Mouse (Mus musculus) thymus, adult 2 months (tissue): ENCODE measurements around the gene Pacs2.

Experiments
- CTCF ChIP-seq: fragments of 200-500 bp; IDR thresholded peaks from 2 replicates; pipeline ENCODE4 v1.5.1; 2012; ENCODE audit warnings: mild to moderate bottlenecking, control low read depth, low read length, moderate library complexity, borderline replicate concordance; ENCODE audit not compliant: control insufficient read depth, poor library complexity, insufficient read depth; ENCODE audit errors: extremely low read depth
- POLR2A ChIP-seq: fragments of 200-500 bp; IDR thresholded peaks from 2 replicates; pipeline ENCODE4 v1.6.1; 2012; ENCODE audit warnings: mild to moderate bottlenecking, low read length, control low read depth, moderate library complexity; ENCODE audit not compliant: control insufficient read depth, poor library complexity, insufficient read depth; ENCODE audit errors: extremely low read depth

DNA sequence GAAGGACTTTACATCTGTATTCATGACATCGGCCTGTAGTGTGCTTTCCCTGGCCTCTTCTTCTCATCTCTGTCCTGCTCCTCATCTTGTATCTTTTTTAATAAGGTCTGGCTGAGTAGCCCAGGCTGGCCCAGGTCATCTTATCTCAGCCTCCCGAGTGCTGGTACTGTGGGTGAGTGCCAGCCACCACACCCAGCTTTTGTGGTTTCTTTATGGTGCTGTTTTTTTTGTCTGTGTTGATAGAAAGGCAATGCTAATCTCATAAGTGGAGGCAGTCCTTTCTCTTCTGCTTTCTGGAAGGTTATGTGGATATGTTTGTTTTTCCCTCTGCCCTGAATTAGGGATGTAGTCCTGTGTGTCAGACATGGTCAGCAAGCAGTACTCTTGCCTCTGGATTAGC, 28.2 kb downstream of the Pacs2 start:
- TF ChIP-seq POLR2A (no peak), CTCF (no peak)
